Mouse (Mus musculus) layer of hippocampus, postnatal 10 days (tissue): ENCODE measurements around the gene Hoxb4. TPM values are rescaled to one million over a fixed set of nuclear protein-coding genes. Genes with fewer than 3 reads are reported as not detected.
A peak's percentile ranks its signal among the peaks of the same experiment; 100 is the strongest.

ENCODE experiments used
- DNase-seq, 2 experiments: peaks; one replicate each; pipeline ENCODE4 v3.0.0; 2021; ENCODE audit warnings: low spot score in 2 of 2
- total RNA-seq, 2 experiments: library from RNA; stranded (reverse); gene quantifications; 2 replicates each; pipeline ENCODE4 v1.2.3; 2021

The Hoxb4 gene
- total RNA-seq, 2 experiments from 2014 or later: not detected

DNA sequence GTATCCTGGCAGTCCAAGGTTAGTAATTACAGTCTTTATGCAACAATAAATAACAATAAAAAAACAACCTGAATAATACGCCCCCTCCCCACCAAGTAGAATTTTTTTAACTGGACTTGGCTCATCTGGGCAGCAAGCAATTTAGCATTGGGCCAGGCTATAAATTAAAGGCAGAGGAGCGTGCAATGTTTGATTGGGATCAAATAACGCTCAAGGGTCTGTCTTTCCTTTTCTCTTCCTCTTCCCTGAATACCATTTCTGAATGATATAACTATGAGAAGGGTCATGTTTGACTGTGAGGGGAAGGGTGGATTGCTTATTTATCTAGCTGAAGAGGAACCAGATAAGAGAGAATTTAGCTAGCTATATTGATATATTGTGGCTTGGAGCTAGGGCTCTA lies 30.9 kb downstream of the Hoxb4 start:
- DNase-seq: no peak

DNA sequence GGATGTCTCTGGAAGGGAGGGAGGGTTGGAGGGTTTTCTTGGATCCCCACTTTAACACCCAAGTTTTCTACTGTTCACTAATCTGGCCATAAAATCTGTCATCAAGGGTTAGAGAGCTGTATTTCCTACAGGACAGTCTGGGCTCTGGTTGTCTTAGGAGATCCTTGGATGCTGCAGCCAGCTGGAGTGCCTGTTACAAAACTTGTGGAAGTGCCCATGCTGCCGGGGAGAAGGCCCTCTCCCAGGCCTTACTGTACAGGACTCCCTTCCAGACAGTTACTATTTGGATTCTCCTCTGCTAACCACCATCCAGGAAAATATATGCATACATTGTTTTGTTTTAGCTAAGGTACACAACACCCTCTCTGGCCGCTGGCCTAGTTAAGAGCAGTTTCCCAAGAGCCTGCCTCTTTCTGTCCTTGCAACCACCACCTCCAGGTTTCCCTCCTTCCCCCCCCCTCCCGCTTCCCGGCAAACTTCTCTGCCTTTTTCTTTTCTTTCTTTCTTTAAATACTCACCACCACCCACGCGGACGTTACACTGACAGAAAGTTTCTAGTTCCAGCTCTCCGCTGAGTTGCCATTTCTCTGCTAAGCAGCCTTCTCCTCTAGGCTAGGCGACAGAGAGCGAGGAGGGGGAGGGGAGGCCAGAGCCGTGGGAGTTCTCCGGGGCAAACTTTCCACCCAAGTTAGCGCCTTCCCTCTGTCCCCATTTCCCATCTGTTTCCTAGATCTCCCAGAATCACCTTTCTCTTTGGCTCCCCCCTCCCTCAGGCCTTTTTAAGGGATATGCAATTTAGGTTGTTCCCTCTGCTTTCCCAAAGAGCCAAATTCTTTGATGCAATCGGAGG lies 31.6 kb downstream of the Hoxb4 start:
- no peak for DNase-seq

DNA sequence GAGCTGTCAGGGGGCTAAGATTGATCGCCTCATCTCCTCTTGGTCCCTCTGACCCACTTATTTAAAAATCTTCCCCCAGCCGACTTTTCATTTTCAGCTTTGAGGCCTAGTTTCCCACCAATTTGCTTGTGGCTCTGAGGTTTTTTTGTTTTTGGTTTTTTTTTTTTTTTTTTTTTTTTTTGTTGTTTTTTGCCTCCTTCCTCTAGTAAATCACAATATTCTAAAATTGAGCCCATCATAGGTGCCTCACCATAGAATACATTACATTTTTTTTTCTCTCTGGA lies 32.2 kb downstream of the Hoxb4 start, which contains the start of gene Hoxb2:
Gene Hoxb2, plus strand, starts transcription at position 185 of the 284 bp plus-strand sequence.
- no peak for DNase-seq

DNA sequence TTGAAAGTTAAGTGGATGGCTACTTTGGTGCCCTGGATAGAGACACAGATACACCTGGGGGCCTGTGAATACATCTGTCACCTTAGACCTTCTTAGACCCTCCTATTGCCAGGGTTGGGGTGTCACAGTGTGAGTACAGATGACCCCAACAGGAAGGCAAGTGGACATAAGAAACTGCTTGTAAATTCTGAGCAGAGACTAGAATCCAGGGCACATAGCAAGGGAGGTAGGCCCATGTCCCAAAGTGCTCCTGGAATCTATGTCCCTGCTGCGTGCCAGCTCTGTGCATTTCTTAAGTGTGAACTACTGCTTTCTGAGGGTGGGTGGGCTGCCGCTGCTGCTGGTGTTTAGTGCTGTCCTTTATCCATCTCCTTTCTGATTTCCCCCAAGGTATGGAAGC lies 32.7 kb downstream of the Hoxb4 start:
- no peak for DNase-seq

DNA sequence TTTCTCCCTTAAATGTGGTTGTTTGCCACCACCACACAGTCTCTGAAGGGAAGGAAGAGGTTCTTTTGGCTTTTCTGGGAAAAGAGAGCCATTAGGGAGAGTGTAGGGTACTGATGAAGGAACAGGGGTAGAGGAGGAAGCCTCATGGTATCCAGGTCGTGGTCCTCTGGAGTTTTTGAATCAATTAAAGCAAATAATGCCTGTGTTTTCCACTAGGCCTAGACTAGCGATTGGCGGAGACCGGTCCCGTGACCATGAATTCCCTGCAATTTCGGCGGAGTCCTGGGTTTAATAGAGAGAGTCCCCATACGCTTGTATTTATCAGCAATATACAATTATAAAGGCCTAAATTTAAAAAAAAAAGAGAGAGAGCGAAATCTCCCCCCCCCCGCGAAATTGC lies 33.2 kb downstream of the Hoxb4 start:
- no peak for DNase-seq

DNA sequence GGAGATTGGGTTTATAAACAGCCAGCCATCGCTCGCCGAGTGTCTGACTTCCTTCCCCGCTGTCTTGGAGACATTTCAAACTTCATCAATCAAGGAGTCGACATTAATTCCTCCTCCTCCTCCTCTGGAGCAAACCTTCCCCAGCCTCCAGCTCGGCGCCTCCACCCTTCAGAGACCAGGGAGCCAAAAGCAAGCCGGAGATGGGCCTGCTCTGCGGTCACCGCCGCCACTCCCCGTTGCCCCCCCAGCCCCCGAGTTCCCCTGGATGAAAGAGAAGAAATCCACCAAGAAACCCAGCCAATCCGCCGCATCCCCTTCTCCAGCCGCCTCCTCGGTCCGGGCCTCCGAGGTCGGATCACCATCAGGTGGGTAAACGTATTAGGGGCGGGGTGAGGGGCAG lies 33.8 kb downstream of the Hoxb4 start:
- no peak for DNase-seq

DNA sequence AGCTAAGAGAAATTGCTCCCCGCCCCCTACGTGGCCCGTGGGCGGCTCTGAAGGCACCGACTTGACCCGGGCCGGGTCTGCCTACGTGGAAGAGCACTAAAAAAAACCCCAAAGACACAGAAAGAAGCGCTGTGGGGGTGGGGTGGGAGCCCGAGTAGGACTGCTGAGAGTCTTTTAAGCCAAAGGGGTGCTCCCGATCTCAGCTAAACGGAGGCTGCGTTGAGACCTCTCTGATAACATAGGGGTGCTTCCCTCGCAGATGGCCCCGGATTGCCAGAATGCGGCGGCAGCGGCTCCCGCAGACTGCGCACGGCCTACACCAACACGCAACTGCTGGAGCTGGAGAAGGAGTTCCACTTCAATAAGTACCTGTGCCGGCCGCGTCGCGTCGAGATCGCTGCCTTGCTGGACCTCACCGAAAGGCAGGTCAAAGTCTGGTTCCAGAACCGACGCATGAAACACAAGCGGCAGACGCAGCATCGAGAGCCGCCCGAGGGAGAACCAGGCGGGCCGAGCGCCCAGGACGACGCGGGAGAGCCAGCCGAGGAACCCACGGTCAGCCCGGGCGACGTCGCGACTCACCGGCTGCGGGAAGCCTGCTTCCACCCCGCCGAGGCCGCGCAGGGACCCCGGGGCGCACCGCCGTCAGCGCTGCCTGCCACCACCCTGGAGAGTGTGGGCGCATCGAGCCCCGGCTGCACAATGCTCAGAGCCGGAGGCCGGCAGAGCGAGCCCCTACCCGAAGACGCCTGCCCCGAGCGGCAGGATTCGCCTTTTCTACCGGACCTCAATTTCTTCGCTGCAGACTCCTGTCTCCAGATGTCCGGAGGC lies 34.8 kb downstream of the Hoxb4 start:
- no peak for DNase-seq

DNA sequence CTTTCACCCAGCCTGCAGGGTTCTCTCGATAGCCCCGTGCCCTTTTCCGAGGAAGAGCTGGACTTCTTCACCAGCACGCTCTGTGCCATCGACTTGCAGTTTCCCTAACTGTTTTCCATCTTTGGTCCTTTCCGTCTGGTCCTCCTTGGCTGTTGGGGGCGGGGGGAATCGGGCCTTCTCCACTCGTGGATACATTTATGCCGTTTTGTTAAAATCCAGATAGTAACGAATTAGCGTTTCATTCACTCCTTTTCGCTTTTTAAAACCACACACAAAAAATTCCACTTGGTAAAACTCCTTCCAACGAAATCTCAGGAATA lies 35.4 kb downstream of the Hoxb4 start:
- peak; percentile 13 to 22 for DNase-seq

DNA sequence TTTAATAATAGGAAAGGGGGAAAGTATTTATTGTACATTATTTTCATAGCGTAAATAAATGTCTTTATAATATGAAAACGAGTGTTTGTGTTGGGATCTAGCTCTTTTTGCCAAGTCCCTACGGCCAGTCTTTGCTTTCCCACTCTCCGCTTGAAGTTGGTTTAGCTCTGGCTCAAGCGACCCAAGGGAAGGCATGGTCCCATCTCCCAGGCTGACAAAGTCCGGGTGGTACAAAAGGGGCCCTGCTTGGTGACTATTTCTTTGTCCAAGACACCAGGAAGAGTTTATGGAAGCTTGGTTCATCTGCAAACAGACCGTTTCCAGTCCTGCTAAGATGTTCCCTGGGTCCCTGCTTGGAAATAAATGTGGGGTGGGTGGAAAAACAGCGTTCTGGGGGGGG lies 35.9 kb downstream of the Hoxb4 start:
- DNase-seq: no peak

DNA sequence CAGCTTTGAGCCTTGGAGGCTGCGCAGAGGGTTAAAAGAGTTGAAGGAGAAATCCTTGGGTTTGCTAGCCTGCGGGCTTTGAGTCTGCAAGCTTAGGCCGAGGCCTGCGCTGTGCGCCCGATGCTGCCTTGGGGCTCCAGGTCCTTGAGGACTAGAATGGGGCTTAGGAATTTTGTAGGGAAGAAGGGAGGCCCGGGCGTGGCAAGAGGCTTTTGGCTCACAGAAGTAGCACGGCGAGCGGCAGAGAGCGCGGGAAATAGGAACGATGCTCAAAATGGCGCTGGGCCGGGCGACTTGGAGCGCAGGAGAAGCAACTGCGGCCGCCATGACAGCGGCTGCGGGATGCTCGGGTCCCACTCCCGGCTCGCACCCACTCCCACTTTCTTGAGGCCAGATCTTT lies 36.3 kb downstream of the Hoxb4 start:
- no peak for DNase-seq

DNA sequence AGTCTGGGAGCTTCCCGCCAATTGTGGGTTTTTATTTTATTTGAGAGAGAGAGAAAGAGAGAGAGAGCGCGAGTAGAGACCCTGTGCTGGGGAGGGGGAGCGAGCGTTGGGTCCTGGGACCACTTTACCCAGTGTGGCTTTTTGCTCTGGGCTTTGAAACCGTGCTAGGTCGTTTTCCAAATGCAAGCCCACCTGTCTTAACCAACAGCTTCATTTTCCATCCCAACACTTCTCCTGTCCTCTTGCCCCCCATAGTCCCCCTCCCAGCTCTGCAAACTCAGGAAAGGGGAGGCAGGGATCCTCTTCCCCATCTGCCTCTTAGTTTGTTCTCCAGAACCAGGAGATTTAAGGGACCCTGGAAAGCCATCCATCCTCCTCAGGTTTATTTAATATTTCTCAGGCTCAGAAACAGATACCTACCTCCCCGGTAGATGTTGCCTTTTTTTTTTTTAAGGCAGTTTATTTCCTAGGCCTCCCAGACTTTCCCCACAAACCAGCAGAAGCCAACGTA lies 36.8 kb downstream of the Hoxb4 start:
- no peak for DNase-seq

DNA sequence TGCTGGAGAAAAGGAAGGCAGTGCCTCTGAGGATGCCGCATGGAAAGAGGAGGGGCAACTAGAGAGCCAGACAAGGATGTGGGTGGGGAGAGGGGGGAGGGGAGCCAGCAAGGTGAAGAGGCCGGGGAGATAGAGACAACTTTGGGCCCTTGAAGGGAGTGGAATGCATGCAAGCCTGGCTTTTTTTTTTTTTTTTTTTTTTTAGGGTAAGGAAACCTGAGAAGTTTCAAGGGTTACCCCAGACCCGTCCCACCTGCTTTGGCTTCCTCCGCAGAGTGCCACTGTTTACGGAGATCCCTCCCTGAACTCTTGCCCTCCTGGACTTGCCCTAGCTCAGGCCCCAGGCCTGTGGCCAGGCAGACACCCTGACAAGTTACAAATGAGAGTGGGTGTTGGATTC lies 45.7 kb downstream of the Hoxb4 start:
- no peak for DNase-seq

DNA sequence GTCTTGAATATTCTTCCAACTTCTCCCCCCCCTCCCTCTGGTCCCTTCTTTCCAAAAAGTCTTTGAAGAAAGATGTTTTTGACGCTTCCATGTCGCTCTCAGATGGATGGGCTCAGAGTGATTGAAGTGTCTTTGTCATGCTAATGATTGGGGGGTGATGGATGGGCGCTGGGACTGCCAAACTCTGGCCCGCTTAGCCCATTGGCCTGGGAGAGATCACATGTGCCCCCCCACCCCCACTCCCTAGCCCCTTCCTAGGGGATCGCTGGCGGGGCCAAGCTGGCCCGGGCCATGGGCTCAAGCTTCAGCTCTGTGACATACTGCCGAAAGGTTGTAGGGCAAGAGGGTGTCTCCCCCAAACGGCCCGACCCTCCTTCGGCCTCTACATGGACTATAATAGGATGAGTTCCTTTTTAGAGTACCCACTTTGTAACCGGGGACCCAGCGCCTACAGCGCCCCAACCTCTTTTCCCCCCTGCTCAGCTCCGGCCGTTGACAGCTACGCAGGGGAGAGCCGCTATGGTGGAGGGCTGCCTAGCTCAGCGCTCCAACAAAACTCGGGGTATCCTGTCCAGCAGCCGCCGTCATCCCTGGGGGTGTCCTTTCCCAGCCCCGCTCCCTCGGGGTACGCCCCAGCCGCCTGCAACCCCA lies 47.5 kb downstream of the Hoxb4 start, which contains the start of gene Hoxb1:
Gene Hoxb1, plus strand, starts transcription at position 312 of the 651 bp plus-strand sequence.
- DNase-seq: no peak

DNA sequence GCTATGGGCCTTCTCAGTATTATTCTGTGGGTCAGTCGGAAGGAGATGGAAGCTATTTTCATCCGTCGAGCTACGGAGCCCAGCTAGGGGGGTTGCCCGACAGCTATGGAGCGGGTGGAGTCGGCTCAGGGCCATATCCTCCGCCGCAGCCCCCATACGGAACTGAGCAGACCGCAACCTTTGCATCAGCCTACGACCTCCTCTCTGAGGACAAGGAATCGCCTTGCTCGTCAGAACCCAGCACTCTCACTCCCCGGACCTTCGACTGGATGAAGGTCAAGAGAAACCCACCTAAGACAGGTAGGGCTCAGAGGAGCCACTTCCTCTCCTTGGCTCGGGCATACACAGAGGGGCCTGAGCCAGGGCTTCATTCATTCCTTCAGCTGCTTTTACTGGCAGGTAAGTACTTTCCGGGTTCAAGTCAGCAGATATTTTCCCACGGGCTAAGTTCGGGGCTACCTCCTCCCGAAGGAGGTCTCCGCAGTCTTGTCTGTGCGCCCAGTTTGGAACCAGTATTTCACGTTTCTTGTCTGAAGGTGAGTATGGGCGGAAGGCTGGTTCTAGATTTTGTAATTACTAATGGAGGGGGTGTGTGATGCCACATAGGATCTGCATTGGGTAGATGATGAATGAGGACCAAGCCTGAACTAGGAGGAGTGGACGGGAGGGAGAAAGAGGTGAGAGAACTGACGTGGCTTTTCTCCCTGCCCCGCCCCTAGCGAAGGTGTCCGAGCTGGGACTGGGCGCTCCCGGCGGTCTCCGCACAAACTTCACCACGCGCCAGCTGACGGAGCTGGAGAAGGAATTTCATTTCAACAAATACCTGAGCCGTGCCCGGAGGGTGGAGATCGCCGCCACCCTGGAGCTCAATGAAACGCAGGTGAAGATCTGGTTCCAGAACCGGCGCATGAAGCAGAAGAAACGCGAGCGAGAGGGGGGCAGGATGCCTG lies 48.3 kb downstream of the Hoxb4 start:
- DNase-seq: no peak

DNA sequence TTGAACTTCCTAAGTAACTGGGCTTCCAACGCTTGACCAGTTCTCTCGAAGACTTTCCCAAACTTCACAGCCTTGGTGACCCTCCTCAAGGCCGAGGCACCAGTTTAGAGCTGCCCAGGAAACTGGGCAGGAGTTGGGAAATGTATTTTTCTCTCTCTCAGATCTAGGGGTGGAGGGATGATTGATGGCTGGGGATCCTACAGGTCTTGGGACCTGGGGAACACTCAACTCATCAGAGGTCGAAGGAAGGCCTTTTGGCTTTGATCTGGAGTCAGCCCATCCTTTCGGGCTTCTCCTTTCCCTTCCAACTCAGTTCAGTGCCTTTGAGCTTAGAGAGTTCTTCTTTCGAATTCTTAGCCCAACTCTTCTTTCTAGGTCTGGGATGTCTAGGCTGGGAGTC lies 49.1 kb downstream of the Hoxb4 start:
- DNase-seq: no peak

DNA sequence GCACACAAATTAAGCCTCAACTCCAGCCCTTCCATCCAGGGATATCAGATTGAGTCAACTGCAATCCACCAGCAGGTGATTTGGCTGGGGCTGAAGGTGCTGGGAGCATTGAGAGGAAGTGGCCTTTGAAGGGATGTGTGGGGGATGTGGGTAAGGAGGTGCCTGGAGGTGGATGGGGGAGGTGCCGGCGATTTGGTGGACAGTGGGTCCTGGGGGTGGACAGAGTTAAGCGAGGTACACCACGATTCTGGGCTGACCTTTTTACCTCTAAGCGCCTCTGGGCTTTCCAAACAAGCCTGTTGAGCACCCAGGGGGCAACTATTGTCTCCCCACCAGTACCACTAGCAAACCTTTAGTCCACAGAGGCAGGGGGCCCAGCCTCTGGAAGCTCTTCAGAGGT lies 50.6 kb downstream of the Hoxb4 start:
- DNase-seq: no peak

DNA sequence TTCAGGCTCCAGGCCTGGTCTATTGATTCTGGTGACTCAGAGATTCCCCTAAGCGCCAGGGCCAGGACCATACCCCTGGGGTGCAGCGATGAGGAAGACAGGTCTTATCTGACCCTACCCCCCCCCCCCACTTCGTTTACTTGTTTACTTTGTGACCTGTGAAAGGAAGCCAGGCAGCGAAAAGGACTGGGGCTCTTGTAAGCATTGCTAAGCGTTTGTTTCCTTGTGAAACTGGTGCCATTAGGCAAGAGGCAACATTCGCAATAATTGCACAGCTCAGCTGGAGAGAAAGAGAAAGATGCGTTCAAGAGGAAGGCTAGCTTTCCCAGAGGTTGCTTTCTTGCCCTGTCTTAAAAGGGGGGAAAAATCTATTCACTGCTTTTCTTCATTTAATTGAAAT lies 51.1 kb downstream of the Hoxb4 start:
- DNase-seq: no peak
